In the genomic region with DNA sequence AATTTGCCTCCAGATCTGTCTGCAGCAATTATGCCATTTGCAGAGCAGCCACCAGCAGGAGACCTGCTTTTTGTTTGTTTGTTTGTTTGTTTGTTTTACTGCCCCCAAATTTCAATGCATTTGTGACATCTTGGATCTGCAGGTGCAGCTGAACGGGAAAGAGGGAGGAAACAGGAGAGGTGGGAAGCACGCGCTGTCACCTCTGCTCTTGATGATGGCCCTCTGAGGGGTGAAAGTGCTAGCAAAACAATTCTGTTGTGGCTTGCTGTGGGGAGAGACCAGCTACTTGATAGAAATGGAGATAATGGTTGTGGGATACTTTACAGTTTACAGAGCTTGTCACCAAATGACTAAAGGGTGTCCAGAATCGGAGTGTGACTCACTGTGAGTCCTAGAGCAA, we compare ENCODE assay signal across 24 mouse cellular contexts. TPM values are rescaled to one million over a fixed set of nuclear protein-coding genes. Genes with fewer than 3 reads are reported as not detected.
DNase-seq lines count a peak whose midpoint lies in the region; ATAC-seq lines count a peak whose summit lies in the region.
"Had no signal": no experiment of that assay in that cellular context is flagged by ENCODE, and none has a peak within 500 bp of the region (broad histone marks: within the 10 kb centered on the region; RNA-seq: fewer than 3 reads in every experiment).

No protein-coding gene starts in this region.

- no peak overlapping the region for H3K4me3 ChIP-seq in intestine, embryonic 14.5 days (ENCODE audit: low read depth, low read length)
- H3K4me3 ChIP-seq in intestine, embryonic 15.5 days (replicated peaks) = no peak overlapping the region
- H3K4me3 ChIP-seq: embryonic facial prominence, embryonic 13.5 days; embryonic facial prominence, embryonic 15.5 days; erythroblast, embryonic 14.5 days; forebrain, embryonic 10.5 days; forebrain, embryonic 12.5 days had no signal

- H3K9me3 ChIP-seq in intestine, embryonic 14.5 days (ENCODE audit: control insufficient read depth, low read length) = no peaks in the 10 kb centered on the region
- H3K9me3 ChIP-seq in intestine, embryonic 15.5 days = no peaks in the 10 kb centered on the region
- H3K9me3 ChIP-seq: embryonic facial prominence, embryonic 13.5 days; embryonic facial prominence, embryonic 15.5 days; forebrain, embryonic 10.5 days; forebrain, embryonic 12.5 days had no signal

- no peaks in the 10 kb centered on the region for H3K36me3 ChIP-seq in intestine, embryonic 14.5 days (ENCODE audit: control insufficient read depth, insufficient read depth, low read length)
- H3K36me3 ChIP-seq in intestine, embryonic 15.5 days = no peaks in the 10 kb centered on the region
- H3K36me3 ChIP-seq: embryonic facial prominence, embryonic 13.5 days; embryonic facial prominence, embryonic 15.5 days; forebrain, embryonic 10.5 days; forebrain, embryonic 12.5 days had no signal

- no peaks in the 10 kb centered on the region for H3K27me3 ChIP-seq in intestine, embryonic 14.5 days (replicated peaks; ENCODE audit: control insufficient read depth, insufficient read depth, low read length)
- no peaks in the 10 kb centered on the region for H3K27me3 ChIP-seq in intestine, embryonic 15.5 days (replicated peaks)
- H3K27me3 ChIP-seq: embryonic facial prominence, embryonic 13.5 days; embryonic facial prominence, embryonic 15.5 days; forebrain, embryonic 12.5 days had no signal

- DNase-seq in intestine, embryonic 14.5 days (ENCODE audit: low spot score) = peak; percentile 20
- DNase-seq in urinary bladder, adult 2 months (ENCODE audit: low spot score) = peak; percentile 1
- no peak for DNase-seq in urinary bladder, postnatal 36 days (ENCODE audit: low spot score in 2 of 2)
- DNase-seq in testis, postnatal 14 days (ENCODE audit: low spot score) = no peak
- DNase-seq: adrenal gland, adult 2 months; adrenal gland, postnatal 10 days; adrenal gland, postnatal 25 days; cerebellum, adult 11 months; cerebellum, adult 18-20 months; cerebellum, adult 8-10 months; cerebellum, adult 9-11 months; cerebellum, postnatal 14 days; cerebellum, postnatal 36 days; embryo, embryonic 11 days had no signal

- H3K27ac ChIP-seq in intestine, embryonic 14.5 days (ENCODE audit: low read depth) = no peak overlapping the region
- no peak overlapping the region for H3K27ac ChIP-seq in intestine, embryonic 15.5 days
- H3K27ac ChIP-seq: embryonic facial prominence, embryonic 13.5 days; embryonic facial prominence, embryonic 15.5 days; forebrain, embryonic 10.5 days; forebrain, embryonic 12.5 days had no signal

- H3K4me2 ChIP-seq in intestine, embryonic 14.5 days (ENCODE audit: low read length) = no peak overlapping the region
- no peak overlapping the region for H3K4me2 ChIP-seq in intestine, embryonic 15.5 days (replicated peaks)
- H3K4me2 ChIP-seq: embryonic facial prominence, embryonic 13.5 days; embryonic facial prominence, embryonic 15.5 days; forebrain, embryonic 12.5 days had no signal

- no peaks in the 10 kb centered on the region for H3K4me1 ChIP-seq in intestine, embryonic 14.5 days (replicated peaks; ENCODE audit: control insufficient read depth, insufficient read depth, low read length)
- H3K4me1 ChIP-seq in intestine, embryonic 15.5 days (replicated peaks) = no peaks in the 10 kb centered on the region
- H3K4me1 ChIP-seq: forebrain, embryonic 12.5 days had no signal

- 81% methylated on average over 4 of the region's 4 CpGs for WGBS in intestine, embryonic 14.5 days
- WGBS in intestine, embryonic 15.5 days = 83% methylated on average over 4 of the region's 4 CpGs

- no peak overlapping the region for H3K9ac ChIP-seq in intestine, embryonic 14.5 days (ENCODE audit: low read length)
- H3K9ac ChIP-seq in intestine, embryonic 15.5 days = no peak overlapping the region
- H3K9ac ChIP-seq: embryonic facial prominence, embryonic 13.5 days; embryonic facial prominence, embryonic 15.5 days; forebrain, embryonic 12.5 days had no signal

- no peak for ATAC-seq in intestine, embryonic 14.5 days (replicated peaks; ENCODE audit: low FRiP score, low TSS enrichment, low read depth)
- ATAC-seq in intestine, embryonic 15.5 days = no peak
- ATAC-seq: forebrain, embryonic 14.5 days; forebrain, embryonic 16.5 days had no signal

RNA-seq across cellular contexts. Expression of gene Irf4, which starts 46.9 kb away (rescaled TPM):
- 0.04 and 0.07 TPM in 2 replicates for polyA plus RNA-seq in intestine, embryonic 14.5 days (2014; fragmentation: Nextera tagmentation; extraction: Ambion mirVana)
- polyA plus RNA-seq in intestine, embryonic 15.5 days (2015; fragmentation: Nextera tagmentation; extraction: Ambion mirVana) = 0.11 and 0.18 TPM in 2 replicates
- 2.3 TPM in 2 replicates for polyA plus RNA-seq in urinary bladder, adult 2 months (2012; rRNA removed)
- polyA plus RNA-seq: C2C12; embryonic facial prominence, embryonic 11.5 days; erythroblast, embryonic 14.5 days; forebrain, embryonic 10.5 days had no signal

Comparison
In these comparisons a context has a peak if more than half of its experiments do, and no peak if none do; other contexts are left out.
1. DNase-seq: peak in intestine, embryonic 14.5 days (single experiment) and urinary bladder, adult 2 months (single experiment); none in urinary bladder, postnatal 36 days (0 of 2) and testis, postnatal 14 days (single experiment).